Mouse (Mus musculus) CD8-positive naive resting alpha-beta T cell, adult 2 months (primary cell): ENCODE results near the gene Ppil2.

Source experiments
- DNase-seq, 2 experiments: peaks; one replicate each; pipeline ENCODE4 v3.0.0; 2022; ENCODE audit warnings: low read depth in 2 of 2, low spot score in 2 of 2

Gene Ppil2

GRCm38 (mm10) chr16:17040716-17041115 lies 70.3 kb downstream of the Ppil2 start:
- DNase-seq: no peak
